Mouse (Mus musculus) liver, embryonic 14.5 days (tissue): ENCODE results near the gene Gria1.

Source experiments
- CTCF ChIP-seq: IDR thresholded peaks from 2 replicates; pipeline ENCODE4 v1.5.1; 2016; ENCODE audit warnings: antibody characterized with exemption, low read depth, control low read depth
- EP300 ChIP-seq: IDR thresholded peaks from 2 replicates; pipeline ENCODE4 v1.6.1; 2016; ENCODE audit warnings: antibody characterized with exemption, low read depth

DNA sequence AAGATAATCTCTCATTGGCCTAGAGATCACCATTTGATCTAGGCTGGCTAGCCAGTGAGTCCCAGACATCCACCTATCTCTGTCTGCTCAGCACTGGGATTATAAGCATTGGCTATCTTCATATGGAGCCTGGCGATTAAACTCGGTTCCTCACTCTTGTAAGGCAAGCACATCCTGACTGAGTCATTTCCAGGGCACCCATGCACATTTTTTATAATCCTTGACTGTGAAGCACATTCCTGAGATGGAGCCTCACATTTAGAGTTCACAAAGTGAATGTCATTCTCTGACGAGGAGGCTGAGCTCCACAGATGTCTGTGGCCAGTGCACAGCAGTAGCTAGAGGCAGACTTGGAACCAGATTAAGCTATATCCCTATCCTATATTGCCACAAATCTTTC is 68.2 kb downstream of the Gria1 start:
- no peak for TF ChIP-seq CTCF
- TF ChIP-seq EP300: no peak
